Mouse (Mus musculus) intestine, postnatal 0 days (tissue): Measurements from ENCODE around the gene Klf6. TPM values are rescaled to one million over a fixed set of nuclear protein-coding genes. Genes with fewer than 3 reads are reported as not detected.

Experiments used
- ATAC-seq: fragments of 200-750 bp; cut with Nextera tagmentation; 2 replicates; pipeline ENCODE4 v1.8.0; 2017; ENCODE audit warnings: mild to moderate bottlenecking, moderate TSS enrichment, moderate library complexity
- H3K27ac ChIP-seq: fragments of 300-500 bp; sonication (generic); 2 replicates; pipeline ENCODE4 v1.5.1; 2014; ENCODE audit warnings: mild to moderate bottlenecking, low read depth, low read length, moderate library complexity
- H3K27me3 ChIP-seq: fragments of 300-500 bp; sonication (generic); replicated peaks from 2 replicates; pipeline ENCODE4 v1.6.1; 2014; ENCODE audit warnings: low read length, mixed read lengths; ENCODE audit not compliant: control insufficient read depth, insufficient read depth
- H3K36me3 ChIP-seq: fragments of 300-500 bp; sonication (generic); 2 replicates; pipeline ENCODE4 v1.6.1; 2014; ENCODE audit warnings: mild to moderate bottlenecking, moderate library complexity; ENCODE audit not compliant: control insufficient read depth, insufficient read depth
- H3K4me1 ChIP-seq: fragments of 300-500 bp; sonication (generic); replicated peaks from 2 replicates; pipeline ENCODE4 v1.6.1; 2014; ENCODE audit warnings: antibody characterized with exemption, low read length, mixed read lengths; ENCODE audit not compliant: control insufficient read depth, insufficient read depth
- H3K4me2 ChIP-seq: fragments of 300-500 bp; sonication (generic); replicated peaks from 2 replicates; pipeline ENCODE4 v1.6.1; 2014; ENCODE audit warnings: low read depth, mild to moderate bottlenecking, moderate library complexity
- H3K4me3 ChIP-seq: fragments of 300-500 bp; sonication (generic); 2 replicates; pipeline ENCODE4 v1.5.1; 2014; ENCODE audit warnings: low read depth, low read length
- H3K9ac ChIP-seq: fragments of 300-500 bp; sonication (generic); 2 replicates; pipeline ENCODE4 v1.6.1; 2014; ENCODE audit warnings: mild to moderate bottlenecking, low read depth, low read length
- H3K9me3 ChIP-seq: fragments of 300-500 bp; sonication (generic); 2 replicates; pipeline ENCODE4 v1.6.1; 2016; ENCODE audit warnings: mixed run types; ENCODE audit not compliant: control insufficient read depth
- CTCF ChIP-seq: sonication (generic); IDR thresholded peaks from 2 replicates; pipeline ENCODE4 v1.5.1; 2016; ENCODE audit warnings: low read depth, mild to moderate bottlenecking, control low read depth, antibody characterized with exemption, moderate library complexity
- WGBS: fragments of 180-500 bp; shearing (Covaris S2); extraction: QIAGEN DNeasy Blood & Tissue Kit; methylation state at CpG from one replicate; pipeline ENCODE4 v1.1.7; 2014; 5-methylcytosine and 5-hydroxymethylcytosine counted together
- polyA plus RNA-seq: library from polyadenylated mRNA; unstranded; fragments of >200 nt; fragmentation: Nextera tagmentation; extraction: Ambion mirVana; gene quantifications from 2 replicates; pipeline ENCODE4 v1.2.1, GENCODE M21; 2015

Gene Klf6
- 64.4 and 65.3 TPM in 2 replicates for polyA plus RNA-seq

- Histone ChIP-seq H3K9me3 (no peaks in the 10 kb centered on the region), H3K4me1 (0 out of 2 replicates have a peak, but pooled peaks cover 3% of the 10 kb centered on the region), H3K27me3 (no peaks in the 10 kb centered on the region), H3K4me3 (peak within 1 kb of the TSS; percentile 96), H3K9ac (peak within 1 kb of the TSS; percentile 88), H3K4me2 (peak within 1 kb of the TSS; percentile 73), H3K36me3 (peaks cover 15% of the 10 kb centered on the region), H3K27ac (peak within 1 kb of the TSS; percentile 98)
- under 1% methylated on average over 59 of the region's 60 CpGs for WGBS
- peak; percentile 25; the same call in 1 of the 2 replicates for TF ChIP-seq CTCF
- peak; percentile 99 for ATAC-seq
Measured at GRCm38 (mm10) chr13:5861157-5862002, at the start of gene Klf6. Gene Klf6, plus strand, starts transcription at chr13:5861482.

- Histone ChIP-seq H3K4me3 (no peak overlapping the region), H3K4me2 (no peak overlapping the region), H3K9ac (no peak overlapping the region), H3K9me3 (no peaks in the 10 kb centered on the region), H3K4me1 (no peaks in the 10 kb centered on the region), H3K27me3 (no peaks in the 10 kb centered on the region), H3K36me3 (no peaks in the 10 kb centered on the region), H3K27ac (no peak overlapping the region)
- ATAC-seq: no peak
- TF ChIP-seq CTCF: no peak
- 40% methylated on average over 9 of the region's 9 CpGs for WGBS
Measured at GRCm38 (mm10) chr13:5813433-5813832, 47.8 kb upstream of the Klf6 start.

- no peak for TF ChIP-seq CTCF
- Histone ChIP-seq H3K36me3 (no peaks in the 10 kb centered on the region), H3K27me3 (no peaks in the 10 kb centered on the region), H3K4me1 (no peaks in the 10 kb centered on the region), H3K9me3 (no peaks in the 10 kb centered on the region), H3K4me2 (no peak overlapping the region), H3K9ac (no peak overlapping the region), H3K4me3 (no peak overlapping the region), H3K27ac (no peak overlapping the region)
- ATAC-seq: no peak
- 72% methylated on average over 3 of the region's 3 CpGs for WGBS
Measured at GRCm38 (mm10) chr13:5817250-5817649, 44.0 kb upstream of the Klf6 start.

GRCm38 (mm10) chr13:5819173-5819572 is 42.1 kb upstream of the Klf6 start:
- WGBS: 67% methylated on average over 3 of the region's 3 CpGs
- no peak overlapping the region for H3K27ac ChIP-seq
- H3K4me2 ChIP-seq: no peak overlapping the region
- H3K9ac ChIP-seq: no peak overlapping the region
- H3K27me3 ChIP-seq: no peaks in the 10 kb centered on the region
- no peak for TF ChIP-seq CTCF
- no peak overlapping the region for H3K4me3 ChIP-seq
- H3K9me3 ChIP-seq: no peaks in the 10 kb centered on the region
- no peaks in the 10 kb centered on the region for H3K4me1 ChIP-seq
- no peak for ATAC-seq
- H3K36me3 ChIP-seq: no peaks in the 10 kb centered on the region

- H3K4me1 ChIP-seq: peaks cover 6% of the 10 kb centered on the region
- WGBS: 36% methylated on average over 11 of the region's 11 CpGs
- 0 out of 2 replicates have a peak overlapping the region, but pooled peaks have one; percentile 0 for H3K4me2 ChIP-seq
- no peak for TF ChIP-seq CTCF
- H3K36me3 ChIP-seq: no peaks in the 10 kb centered on the region
- no peak overlapping the region for H3K27ac ChIP-seq
- H3K4me3 ChIP-seq: no peak overlapping the region
- no peaks in the 10 kb centered on the region for H3K9me3 ChIP-seq
- H3K9ac ChIP-seq: no peak overlapping the region
- H3K27me3 ChIP-seq: no peaks in the 10 kb centered on the region
- no peak for ATAC-seq
Measured at GRCm38 (mm10) chr13:5822586-5822985, 38.7 kb upstream of the Klf6 start.

- Histone ChIP-seq H3K9me3 (no peaks in the 10 kb centered on the region), H3K36me3 (no peaks in the 10 kb centered on the region), H3K27ac (no peak overlapping the region), H3K9ac (no peak overlapping the region), H3K4me3 (no peak overlapping the region), H3K4me1 (peaks cover 6% of the 10 kb centered on the region), H3K4me2 (no peak overlapping the region), H3K27me3 (no peaks in the 10 kb centered on the region)
- no peak for TF ChIP-seq CTCF
- WGBS: 84% methylated on average over 7 of the region's 7 CpGs
- no peak for ATAC-seq
Measured at GRCm38 (mm10) chr13:5823150-5823549, 38.1 kb upstream of the Klf6 start.
